Mouse (Mus musculus) liver, adult 2 months (tissue): ENCODE data around the gene Zfp958.

Experiments used
- CTCF ChIP-seq: fragments of 200-500 bp; IDR thresholded peaks from 2 replicates; pipeline ENCODE4 v1.5.1; 2011; ENCODE audit warnings: low read depth, low read length, control low read depth
- POLR2A ChIP-seq: fragments of 200-500 bp; IDR thresholded peaks from 2 replicates; pipeline ENCODE4 v1.6.1; 2011; ENCODE audit warnings: low read length, control low read depth; ENCODE audit not compliant: insufficient read depth; ENCODE audit errors: extremely low read depth

GRCm38 (mm10) chr8:4608896-4609295, 4.1 kb upstream of the Zfp958 start:
- no peak for TF ChIP-seq CTCF
- TF ChIP-seq POLR2A = no peak
